Mouse (Mus musculus) heart, postnatal 25 days (tissue): ENCODE data around the gene Herpud1. TPM values are rescaled to one million over a fixed set of nuclear protein-coding genes. Genes with fewer than 3 reads are reported as not detected.
A peak's percentile ranks its signal among the peaks of the same experiment; 100 is the strongest.
"Not testable (repeated sequence)": the region's sequence is repeated elsewhere in the genome, so short reads cannot be mapped to it uniquely, and the experiment has no call there.

Experiments used
- DNase-seq: peaks from one replicate; pipeline ENCODE4 v3.0.0; 2022; ENCODE audit warnings: low spot score
- intact Hi-C: fragments of 180-260 bp; cut with DNase I; formaldehyde crosslinking; loops from one replicate; pipeline ENCODE4 v1.15.1; 2025
- total RNA-seq, 2 experiments: library from RNA; stranded (reverse); gene quantifications; 2 replicates each; pipeline ENCODE4 v1.2.3; 2021

The Herpud1 gene
- total RNA-seq, 2 experiments from 2014 or later: 180 to 257 TPM

DNA sequence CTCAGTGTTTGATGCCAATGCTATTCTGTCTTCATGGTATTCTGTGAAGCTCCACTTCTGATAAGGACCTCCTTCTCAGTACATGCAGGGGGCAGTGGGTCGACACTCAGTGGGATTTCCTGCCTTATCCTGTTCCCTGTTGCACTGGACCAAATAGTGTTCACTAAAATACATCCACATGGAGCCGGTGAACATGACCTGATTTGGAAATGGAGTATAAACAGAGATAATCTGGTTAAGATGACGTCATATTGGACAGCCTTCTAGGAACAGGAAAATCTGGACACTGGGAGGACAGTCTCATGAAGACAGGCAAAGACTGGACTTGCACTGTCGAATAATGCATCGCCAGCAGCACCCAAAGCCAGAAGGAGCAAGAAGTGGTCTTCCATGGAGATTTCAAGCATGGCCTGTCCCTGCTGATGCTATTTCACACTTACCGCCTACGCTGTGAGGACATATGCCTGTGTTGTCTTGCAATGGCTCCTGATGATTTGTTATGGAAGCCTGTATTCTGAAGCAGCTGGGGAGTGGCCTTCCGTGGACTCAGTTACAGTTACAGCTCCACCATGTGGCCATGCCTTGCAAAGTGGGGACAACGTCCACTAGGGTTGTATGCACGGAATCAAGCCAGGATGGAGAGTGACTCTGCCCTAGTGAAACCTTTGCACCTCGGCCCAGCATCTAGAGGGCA lies 10.9 kb downstream of the Herpud1 start:
- intact Hi-C loops: loop anchor here (1.0 to 5.0 kb wide), 2 partner anchors 54 to 90 kb away; no protein-coding TSS in a partner anchor
- DNase-seq: no peak

DNA sequence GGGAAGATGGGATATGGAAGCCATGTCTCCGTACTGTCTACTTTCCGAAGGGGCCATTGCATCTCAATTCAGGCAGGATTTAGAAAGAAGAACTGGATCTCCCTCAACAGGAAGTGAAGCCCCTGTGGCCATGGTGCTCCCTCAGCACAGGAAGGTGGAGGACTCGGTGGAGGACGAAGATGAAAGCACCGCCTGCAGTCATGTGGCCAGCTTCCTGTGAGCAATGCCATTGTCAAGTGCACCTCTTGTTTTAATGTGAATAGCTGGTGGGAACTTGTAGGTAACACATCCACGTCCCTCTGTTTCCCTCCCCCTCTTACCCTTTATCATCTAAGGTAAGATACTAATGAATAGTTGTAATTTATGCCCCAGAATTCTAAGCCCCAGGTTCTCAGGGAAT lies 12.3 kb downstream of the Herpud1 start:
- intact Hi-C loops: loop anchor here (5.0 kb wide), 1 partner anchor 89 kb away; no protein-coding TSS in a partner anchor
- DNase-seq: no peak

DNA sequence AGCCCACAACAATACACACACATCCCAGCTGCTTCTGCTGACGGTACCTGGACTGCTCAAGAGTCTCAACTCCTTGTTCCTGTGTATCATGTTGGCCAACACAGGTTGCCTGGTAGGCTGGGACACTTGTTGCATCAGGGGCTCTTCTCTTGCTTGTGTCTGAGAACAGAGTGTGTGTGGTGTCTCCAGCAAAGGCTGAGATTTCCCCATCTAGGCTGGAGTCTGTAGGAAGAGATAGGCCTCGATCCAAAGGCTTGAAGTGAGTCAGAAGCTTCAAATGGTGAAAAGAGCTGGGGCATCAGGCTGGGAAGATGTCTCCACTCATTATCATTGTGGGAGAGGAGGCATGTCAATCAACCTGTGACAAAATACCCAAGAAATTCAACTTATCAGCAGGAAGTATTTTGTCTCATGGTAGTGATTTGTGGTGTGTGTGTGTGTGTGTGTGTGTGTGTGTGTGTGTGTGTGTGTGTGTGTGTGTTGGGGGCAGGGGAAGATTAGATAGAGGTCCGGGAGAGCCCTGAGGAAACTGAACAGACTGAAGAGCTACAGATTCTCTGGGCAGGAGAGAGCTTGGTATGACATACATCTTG lies 13.2 kb downstream of the Herpud1 start:
- intact Hi-C loops: loop anchor here (5.0 kb wide), 1 partner anchor 88 kb away; no protein-coding TSS in a partner anchor
- DNase-seq: no peak

GRCm38 (mm10) chr8:94399957-94400356 lies 13.7 kb downstream of the Herpud1 start:
- DNase-seq: not testable (repeated sequence)
- intact Hi-C loops: loop anchor here (5.0 kb wide), 1 partner anchor 87 kb away; no protein-coding TSS in a partner anchor

GRCm38 (mm10) chr8:94408443-94409080 lies 22.3 kb downstream of the Herpud1 start:
- no peak for DNase-seq
- intact Hi-C loops: no loop called here

DNA sequence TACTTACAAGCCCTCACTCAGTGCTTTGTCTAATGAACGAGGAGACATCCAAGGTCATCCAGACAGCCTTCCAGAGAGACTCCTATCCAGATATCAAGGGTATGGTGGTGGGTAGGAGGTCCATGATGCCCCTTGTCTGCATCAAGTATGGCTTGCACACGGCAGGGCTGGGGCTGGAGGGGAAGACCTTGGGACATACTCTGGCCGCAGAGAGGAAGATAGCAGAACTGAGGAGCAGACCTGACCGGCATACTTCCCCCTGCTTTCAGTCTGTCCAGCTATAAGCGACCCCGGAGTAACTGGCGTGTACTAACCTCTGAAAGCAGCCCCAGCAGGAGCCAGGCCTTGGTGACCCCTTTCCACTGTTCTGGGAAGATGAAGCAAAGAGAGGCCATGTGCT lies 23.3 kb downstream of the Herpud1 start:
- DNase-seq: no peak
- intact Hi-C loops: no loop called here

GRCm38 (mm10) chr8:94412518-94412917 lies 26.3 kb downstream of the Herpud1 start:
- DNase-seq: no peak
- intact Hi-C loops: no loop called here

DNA sequence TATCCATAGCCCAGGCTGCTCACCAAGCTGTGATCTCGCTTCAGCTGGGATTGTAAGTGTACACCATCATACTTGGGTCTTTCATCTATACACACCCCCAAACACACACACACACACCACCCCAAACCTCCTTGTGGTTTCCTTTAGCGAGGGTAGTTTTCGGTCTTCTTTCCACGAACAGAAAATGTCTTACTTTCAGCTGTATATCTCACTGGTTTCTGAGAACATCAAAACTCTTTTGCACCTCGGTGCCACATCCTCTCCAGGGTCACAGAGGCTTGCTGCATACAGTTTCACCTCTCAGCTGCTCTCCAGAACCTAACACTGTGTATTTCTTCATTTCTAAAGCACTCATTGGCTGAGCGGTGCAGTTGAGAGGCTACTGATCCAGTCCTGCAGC lies 27.3 kb downstream of the Herpud1 start:
- intact Hi-C loops: no loop called here

DNA sequence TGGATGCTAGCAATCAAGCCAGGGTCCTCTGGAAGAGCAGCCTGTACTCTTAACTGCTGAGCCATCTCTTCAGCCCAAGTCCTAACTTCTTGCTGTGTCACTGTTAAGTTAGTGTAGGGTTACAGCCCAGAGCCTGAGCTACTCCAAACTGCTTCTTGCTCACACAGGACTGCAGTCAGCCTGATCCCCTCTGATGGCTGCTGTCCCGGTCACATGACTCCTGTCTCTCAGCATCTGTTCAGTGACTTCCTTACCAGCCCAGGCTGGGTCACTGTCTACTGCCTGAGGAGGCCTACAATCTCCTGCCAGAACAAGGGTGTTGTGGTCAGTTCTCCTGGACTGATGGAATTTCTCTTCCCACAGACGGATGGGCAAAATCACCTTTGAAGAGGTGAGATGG lies 29.0 kb downstream of the Herpud1 start:
- intact Hi-C loops: no loop called here
- no peak for DNase-seq

More for the DNA sequence above, 27.3 kb downstream of the Herpud1 start:
- DNase-seq: no peak

GRCm38 (mm10) chr8:94418017-94418416 lies 31.8 kb downstream of the Herpud1 start:
- intact Hi-C loops: no loop called here
- no peak for DNase-seq

DNA sequence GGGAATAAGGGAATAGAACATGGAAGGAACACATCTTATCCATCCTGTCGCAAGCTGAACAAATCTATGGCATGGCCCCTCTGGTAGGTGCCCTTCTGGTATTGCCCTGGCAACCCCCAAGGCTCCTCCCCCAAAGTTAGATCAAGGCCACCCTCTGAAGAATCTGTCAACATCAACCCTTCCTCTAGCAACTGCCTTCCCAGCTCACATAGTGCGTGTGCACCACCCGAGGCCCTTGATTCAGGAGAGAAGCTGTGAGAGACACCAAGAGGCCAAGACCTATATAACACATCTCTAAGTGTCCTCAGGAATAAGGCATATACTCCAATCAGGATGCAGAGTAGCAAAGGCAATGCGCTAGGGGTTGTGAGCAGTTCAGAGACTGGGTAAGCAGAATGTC lies 36.0 kb downstream of the Herpud1 start:
- intact Hi-C loops: no loop called here
- DNase-seq: no peak

GRCm38 (mm10) chr8:94427953-94428352 lies 41.7 kb downstream of the Herpud1 start:
- DNase-seq: no peak
- intact Hi-C loops: no loop called here

DNA sequence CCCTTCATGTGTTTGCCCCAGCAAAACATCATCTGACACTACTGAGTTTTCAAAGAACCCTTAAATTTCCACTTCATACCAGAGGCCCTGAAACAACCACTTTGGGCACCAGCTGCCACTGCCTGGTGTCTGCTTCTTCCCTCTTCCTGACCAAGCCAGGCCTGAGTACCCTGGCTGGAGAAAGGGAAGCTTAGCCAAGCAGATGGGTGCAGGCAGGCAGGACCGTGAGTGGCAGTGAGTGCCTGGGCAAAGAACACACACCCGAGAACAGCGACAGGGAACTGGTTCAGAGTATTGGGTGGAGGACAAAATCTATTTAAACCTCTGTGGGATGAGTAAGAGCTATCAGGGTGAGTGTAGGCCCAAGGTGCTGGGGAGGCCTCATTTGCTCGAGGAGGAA lies 42.2 kb downstream of the Herpud1 start:
- no peak for DNase-seq
- intact Hi-C loops: no loop called here

DNA sequence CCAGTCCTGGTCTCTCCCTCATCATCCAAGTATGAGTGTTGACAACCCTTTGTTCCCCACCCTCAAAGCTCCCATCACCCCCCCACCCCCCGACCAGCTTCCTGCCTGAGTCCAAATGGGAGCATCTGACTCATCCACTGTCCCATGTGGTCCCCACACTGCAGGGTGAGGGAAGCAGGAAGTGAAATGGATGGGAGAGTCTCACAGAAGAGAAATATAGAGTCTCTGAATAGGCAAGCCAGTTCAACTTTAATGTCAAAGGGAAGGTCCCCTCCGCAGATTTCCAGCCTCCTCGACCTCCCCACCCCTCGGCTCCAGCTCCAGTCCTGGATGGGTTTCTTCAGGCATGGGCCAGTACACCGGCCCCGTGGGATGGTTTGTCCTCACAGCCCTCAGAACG lies 43.1 kb downstream of the Herpud1 start:
- intact Hi-C loops: no loop called here
- no peak for DNase-seq

- intact Hi-C loops: no loop called here
- DNase-seq: no peak
Observed at GRCm38 (mm10) chr8:94432212-94432611, 46.0 kb downstream of the Herpud1 start.

DNA sequence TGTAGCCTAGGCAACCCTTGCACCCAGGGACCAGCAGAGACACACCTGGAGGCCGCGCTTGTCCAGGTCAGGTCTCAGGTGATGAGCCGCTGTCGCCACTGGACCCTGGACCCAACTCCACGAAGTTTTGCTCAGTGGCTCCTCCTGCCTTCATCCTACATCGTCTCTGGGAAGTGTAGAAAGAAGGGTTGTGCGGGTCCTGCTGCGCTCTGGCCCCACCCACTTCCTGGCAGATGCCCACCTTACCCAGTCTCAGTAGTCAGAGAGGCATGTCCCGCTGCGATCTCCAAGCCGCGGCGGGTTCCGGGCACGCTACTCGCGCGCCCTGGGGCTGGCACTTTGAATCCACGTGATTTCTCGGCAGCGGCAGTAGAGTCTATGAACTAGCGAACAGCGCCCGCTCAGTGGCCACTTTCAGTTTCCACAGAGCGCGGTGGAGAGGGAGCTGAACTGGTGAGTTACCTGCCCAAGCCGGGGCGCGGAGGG lies 47.8 kb downstream of the Herpud1 start, which contains the start of gene Nlrc5:
Gene Nlrc5 (plus strand): TSS at position 376 of the 486 bp plus-strand sequence.
- intact Hi-C loops: no loop called here
- peak; percentile 35 for DNase-seq

GRCm38 (mm10) chr8:94434958-94435357 lies 48.7 kb downstream of the Herpud1 start:
- intact Hi-C loops: no loop called here
- DNase-seq: no peak

DNA sequence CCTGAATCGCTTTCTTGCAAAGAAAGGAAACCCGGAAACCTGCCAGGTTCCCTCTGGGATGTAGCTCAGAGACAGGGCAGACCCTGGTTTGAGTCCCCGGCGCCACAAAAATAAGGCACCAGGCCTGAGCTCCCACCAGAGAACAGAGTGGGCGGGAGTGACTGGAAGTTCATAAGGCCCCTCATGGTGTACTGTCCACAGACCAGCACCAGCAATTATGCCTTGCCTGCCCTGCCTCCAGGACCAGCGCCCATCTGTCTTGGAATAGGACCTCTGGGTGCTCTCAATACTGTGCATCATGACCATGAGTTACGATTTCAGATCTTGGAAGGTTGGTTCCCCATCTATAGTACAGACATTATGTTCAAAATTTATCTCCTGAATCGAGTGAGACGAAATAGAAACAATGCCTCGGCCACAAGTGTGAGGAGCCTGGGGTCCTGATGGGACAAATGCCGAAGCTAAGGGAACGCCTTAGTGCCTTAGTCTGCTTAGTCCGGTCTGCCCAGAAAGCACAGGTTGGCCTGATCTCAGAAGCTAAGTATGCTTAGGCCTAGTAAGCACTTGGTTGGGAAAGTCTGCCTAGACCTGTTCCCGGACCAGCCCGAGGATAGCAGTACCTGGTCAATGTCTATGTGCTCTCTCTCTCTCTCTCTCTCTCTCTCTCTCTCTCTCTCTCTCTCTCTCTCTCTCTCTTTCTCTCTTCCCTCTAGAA lies 49.3 kb downstream of the Herpud1 start:
- DNase-seq: no peak
- intact Hi-C loops: no loop called here

GRCm38 (mm10) chr8:94436112-94436572 lies 49.9 kb downstream of the Herpud1 start:
- DNase-seq: no peak
- intact Hi-C loops: no loop called here

DNA sequence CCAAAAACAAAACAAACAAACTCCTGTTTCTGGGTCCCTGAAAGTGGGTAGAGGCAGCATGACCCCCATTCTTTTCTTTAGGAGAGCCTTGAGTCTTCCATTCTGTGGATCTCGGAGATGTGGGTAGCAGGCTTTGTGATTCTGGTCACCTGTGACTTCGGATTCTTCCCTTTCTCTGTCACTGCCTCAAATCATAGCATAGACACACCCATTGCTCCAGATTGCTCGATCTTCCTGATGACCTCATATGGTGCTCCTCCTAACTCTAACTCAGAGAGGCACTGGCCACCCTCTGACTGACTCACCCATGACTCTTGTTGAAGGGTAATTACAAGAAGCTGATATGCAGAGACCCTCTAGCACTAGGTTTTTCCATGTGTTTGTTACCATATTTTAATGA lies 50.7 kb downstream of the Herpud1 start:
- intact Hi-C loops: no loop called here
- DNase-seq: no peak
